Mouse (Mus musculus): Measurements from ENCODE around the gene Ppp1r37. TPM values are rescaled to one million over a fixed set of nuclear protein-coding genes. Genes with fewer than 3 reads are reported as not detected.
"Not testable (repeated sequence)": the region's sequence is repeated elsewhere in the genome, so short reads cannot be mapped to it uniquely, and the experiment has no call there.

The Ppp1r37 gene
- 100 to 1,000 TPM; 116 to 118 TPM for total RNA-seq (2021)
- long read RNA-seq, experiment 1, transcript Ppp1r37-201 (13 exons, 3,816 nt): major isoform, 6 of 24 reads
- long read RNA-seq, experiment 1, partial matches to known transcripts: 3 of 24 reads
- long read RNA-seq, experiment 1, other reads (novel, unspliced or antisense): 15 of 24 reads
- long read RNA-seq, experiment 2, partial matches to known transcripts: 3 of 16 reads
- long read RNA-seq, experiment 2, other reads (novel, unspliced or antisense): 9 of 16 reads

DNA sequence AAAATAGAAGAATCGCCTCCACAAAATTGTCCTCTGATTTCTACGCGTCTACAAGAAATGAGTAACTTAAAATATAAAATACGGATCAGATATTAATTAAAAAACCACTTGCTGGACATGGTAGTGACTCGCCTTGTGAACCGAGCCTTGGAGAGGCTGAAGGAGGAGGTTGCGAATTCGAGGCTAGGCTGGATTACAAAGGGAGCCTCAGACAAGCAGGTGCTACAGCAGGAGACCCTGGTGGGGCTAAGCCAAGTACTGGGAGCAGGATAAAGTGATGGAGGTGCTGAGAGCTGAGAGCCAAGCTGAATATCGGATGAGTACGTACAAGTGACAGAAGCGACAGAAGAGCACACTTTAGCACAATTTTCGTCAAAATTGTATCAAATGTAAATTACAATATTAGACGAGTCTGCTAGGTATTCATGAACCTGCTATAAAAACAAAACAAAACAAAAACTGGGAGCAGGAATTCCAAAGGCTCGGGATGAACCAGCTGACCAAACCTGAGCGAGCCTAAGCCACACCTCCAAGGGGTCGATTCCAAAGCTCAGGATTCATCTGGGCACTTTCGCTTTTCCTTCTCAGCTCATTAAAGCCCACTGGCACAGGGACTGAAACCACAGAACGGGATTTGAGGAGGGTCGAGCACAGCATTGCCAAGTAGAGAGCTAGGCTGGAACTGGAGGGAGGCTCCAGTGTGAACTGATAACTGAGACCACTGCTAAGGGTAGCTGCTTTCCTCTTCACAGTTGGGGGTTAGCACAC lies at the start of gene Ppp1r37:
Ppp1r37 (minus strand) TSS at position 434 of the 768 bp plus-strand sequence.
- TF ChIP-seq CTCF (conservative IDR thresholded peaks at IDR 0.05): no peak
- Histone ChIP-seq H3K27ac (peak within 1 kb of the TSS; percentile 97), H3K4me3 (peak within 1 kb of the TSS; percentile 99)
- no peak for DNase-seq (ENCODE audit: low spot score in 2 of 2)

DNA sequence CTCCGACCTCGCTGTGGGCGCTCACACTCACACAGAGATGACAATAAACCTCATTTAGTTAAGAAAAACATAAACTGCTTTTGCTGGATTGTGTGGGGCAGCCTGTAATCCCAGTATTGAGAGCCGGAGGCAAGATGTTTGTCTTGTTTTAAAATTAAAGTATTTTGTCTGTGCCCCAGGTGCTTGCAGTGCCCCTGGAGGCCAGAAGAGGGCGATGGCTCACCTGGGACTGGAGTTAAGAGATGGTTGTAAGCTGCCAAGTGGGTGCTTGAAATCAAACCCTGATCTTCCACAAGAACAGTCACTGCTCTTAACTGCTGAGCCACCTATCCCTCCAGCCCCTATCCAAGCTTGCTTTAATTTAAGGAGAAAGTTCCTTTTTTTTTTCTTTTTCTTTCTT lies 48.1 kb upstream of the Ppp1r37 start:
- no peak overlapping the region for H3K27ac ChIP-seq
- peak; percentile 54 for TF ChIP-seq CTCF (conservative IDR thresholded peaks at IDR 0.05)
- DNase-seq (ENCODE audit: low spot score in 2 of 2): no peak

DNA sequence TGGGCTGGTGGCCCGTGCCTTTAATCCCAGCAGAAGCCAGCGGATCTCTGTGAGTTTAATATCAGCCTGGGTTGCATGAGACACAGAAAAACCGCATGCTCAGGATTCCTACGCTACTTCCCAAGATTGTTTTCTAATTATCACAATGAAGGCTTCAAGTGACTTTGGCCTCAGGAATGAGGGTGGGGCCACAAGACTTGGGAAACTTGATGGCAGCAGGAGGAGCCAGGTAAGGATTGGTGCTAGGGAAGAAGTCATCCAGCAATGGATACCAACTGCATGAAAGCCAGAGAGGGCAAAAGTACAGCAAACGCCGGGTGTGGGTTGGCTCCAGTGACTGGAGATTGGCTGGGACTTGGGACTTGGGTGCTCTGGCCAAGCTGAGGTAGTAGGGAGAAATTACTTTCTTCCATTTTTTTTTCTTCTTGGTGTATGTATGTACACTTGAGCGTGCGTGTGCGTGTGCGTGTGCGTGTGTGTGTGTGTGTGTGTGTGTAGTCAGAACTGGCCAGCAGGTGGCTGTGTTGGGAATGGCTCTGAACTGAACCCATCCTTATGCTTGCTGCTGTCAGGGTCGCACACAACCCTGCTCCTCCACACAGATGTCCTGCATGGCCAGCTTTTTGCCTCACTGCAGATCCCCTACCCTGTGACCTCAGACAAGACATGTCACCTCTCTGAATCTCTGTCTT lies 46.9 kb upstream of the Ppp1r37 start:
- TF ChIP-seq CTCF (conservative IDR thresholded peaks at IDR 0.05): no peak
- no peak overlapping the region for H3K4me3 ChIP-seq
- no peak for DNase-seq (ENCODE audit: low spot score in 2 of 2)
- H3K27ac ChIP-seq: no peak overlapping the region

More for the DNA sequence above, 48.1 kb upstream of the Ppp1r37 start:
- H3K4me3 ChIP-seq: no peak overlapping the region

DNA sequence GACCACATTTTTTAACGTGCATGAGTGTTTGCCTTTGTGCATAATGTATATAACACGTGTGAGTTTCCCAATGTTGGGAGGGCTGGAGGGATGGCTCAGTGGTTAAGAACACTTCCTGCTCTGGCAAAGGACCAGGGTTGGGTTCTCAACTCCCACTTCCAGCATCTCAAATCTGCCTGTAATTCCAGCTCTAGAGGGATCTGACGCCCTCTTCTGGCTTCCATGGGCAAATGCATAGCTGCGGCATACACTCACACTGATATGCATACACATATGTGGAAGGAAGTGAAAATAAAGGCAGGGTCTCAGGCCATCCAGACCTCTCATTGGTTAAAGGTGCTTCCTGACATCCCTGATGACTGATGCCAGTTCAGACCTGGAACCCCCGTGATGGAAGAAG lies 44.4 kb upstream of the Ppp1r37 start:
- no peak for DNase-seq (ENCODE audit: low spot score in 2 of 2)

DNA sequence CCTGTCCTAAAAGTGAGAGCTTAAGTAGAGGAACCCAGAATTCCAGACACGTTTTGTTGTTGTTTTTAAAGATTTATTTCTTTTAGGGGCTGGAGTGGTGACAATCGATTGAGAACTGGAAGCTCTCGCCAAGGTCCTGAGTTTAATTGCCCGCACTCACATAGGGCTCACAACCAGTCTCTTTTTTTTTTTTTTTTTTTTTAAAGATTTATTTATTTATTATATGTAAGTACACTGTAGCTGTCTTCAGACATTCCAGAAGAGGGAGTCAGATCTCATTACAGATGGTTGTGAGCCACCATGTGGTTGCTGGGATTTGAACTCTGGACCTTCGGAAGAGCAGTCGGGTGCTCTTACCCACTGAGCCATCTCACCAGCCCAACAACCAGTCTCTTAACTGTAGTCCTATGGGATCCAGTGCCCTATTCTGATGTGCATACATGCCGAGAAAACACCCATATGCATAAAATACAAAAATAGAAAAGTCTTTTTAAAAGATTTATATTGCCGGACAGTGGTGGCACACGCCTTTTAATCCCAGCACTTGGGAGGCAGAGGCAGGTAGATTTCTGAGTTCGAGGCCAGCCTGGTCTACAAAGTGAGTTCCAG lies 41.8 kb upstream of the Ppp1r37 start:
- H3K4me3 ChIP-seq: peak overlapping the region; percentile 97
- H3K27ac ChIP-seq: peak overlapping the region; percentile 90
- DNase-seq (ENCODE audit: low spot score in 2 of 2): not testable (repeated sequence)

More for the DNA sequence above, 44.4 kb upstream of the Ppp1r37 start:
- H3K27ac ChIP-seq: no peak overlapping the region
- no peak overlapping the region for H3K4me3 ChIP-seq
- TF ChIP-seq CTCF (conservative IDR thresholded peaks at IDR 0.05): no peak

DNA sequence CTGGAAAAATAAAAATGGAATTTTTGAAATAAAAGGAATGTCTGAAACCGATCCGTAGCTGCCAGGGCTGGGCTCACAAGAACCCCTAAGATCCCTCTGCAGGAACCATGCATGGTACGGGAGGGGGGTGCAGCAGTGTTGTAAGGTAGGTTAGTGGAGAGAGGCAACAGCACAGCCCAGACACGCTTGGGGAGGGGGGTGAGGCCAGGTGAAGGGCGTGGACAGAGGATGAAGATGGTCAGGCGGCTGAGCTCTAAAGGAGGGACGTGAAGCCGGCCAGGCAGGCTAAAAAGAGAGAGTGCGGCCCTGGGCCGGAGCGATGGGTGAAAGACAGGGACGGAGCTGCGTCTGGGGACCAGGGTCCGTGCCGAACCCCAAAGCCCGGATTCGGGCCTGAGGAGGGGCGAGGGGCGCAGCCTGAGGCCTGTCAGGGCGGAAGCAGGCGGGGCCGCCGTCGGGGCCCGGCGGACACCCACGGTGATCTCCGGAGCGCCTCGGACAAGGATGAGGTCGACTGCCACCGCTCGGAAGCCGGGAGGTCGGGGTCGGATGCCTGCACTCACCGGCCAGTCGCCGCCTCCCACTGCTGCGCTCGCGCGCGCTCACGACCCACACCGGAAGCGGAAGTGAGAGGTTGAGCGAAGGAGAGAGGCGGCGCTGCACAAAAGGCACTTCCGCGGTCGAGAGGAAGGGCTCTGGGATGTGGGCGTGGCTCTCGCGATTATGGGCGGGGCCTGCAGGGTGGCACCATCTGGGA lies 41.2 kb upstream of the Ppp1r37 start, which contains the start of gene Clasrp:
Clasrp (minus strand) TSS at position 638 of the 757 bp plus-strand sequence.
- no peak for TF ChIP-seq CTCF (conservative IDR thresholded peaks at IDR 0.05)
- Histone ChIP-seq H3K27ac (peak within 1 kb of the TSS; percentile 90), H3K4me3 (peak within 1 kb of the TSS; percentile 97)
- DNase-seq (ENCODE audit: low spot score in 2 of 2): peak; percentile 94 to 95

DNA sequence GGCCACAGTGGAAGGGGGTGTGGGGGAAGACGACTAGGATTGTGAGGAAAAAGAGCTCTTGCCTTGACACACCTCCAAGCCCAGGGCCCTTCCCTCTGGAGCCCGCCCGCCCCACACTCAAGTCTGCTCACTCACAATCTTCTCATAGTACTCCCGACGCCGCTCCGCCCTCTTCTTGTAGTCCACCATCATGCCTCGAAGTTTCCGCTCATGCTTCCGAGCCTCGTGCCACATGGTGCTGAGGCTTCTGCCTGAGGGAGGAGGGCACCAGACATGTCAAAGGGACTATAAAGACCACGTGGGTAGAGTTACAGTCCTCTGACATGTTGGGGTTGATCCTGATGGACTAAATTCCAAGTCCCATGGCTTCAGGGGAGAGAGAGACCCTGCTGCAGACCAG lies 40.2 kb upstream of the Ppp1r37 start:
- TF ChIP-seq CTCF (conservative IDR thresholded peaks at IDR 0.05): no peak
- peak overlapping the region; percentile 90 for H3K27ac ChIP-seq
- DNase-seq (ENCODE audit: low spot score in 2 of 2): no peak
- peak overlapping the region; percentile 97 for H3K4me3 ChIP-seq

DNA sequence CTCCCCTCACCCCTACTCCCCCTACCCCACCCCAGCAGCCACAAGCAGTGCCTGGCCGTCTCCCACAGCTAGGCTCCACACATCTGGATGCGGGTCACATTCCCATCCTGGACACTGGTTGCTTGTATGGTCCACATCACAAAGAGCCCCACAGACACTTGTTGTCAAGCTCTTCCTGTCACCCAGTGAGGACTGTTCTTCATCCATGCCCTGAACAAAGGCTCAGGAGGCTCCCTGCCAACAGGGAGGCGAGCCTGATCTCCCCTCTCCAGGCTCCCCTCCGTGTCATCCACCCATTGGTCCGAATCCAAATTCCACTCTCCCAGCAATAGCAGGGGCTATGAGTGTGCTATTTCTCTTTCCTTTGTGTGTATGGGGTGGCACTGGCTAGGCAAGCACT lies 37.7 kb upstream of the Ppp1r37 start:
- TF ChIP-seq CTCF (conservative IDR thresholded peaks at IDR 0.05): no peak
- Histone ChIP-seq H3K4me3 (no peak overlapping the region; the same call in 1 of the 2 replicates), H3K27ac (peak overlapping the region; percentile 90)
- DNase-seq (ENCODE audit: low spot score in 2 of 2): peak; percentile 42 to 45

DNA sequence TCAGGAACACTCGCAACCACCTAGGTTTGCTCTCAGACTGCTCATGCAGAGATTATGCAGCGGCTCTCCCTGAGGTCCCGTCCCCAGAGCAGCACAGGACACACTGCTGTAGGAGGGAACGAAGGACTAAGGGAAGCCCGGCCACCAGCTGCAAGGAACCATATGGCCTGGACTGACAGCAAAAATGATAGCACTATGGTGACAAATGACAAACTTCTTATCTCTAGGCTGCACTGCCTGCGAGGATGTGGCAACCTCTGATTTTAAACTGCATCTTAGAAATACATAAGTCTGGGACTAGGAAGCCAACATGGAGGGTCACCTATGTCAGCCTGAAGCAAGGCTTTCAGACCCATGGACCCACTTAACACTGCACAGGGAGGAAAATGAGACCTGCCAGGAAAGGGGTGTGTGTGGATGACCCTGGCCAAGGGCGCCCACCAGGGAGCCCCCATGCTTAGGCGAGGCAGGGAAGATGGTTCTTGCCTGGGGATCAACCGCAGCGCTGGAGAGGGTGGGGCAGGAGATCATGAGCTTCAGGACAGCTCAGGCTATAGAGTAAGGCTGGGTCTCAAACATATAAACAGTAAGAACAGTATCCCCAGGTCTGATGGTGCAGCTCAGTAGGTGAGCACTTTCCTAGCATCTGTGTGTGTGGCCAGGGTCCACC lies 30.3 kb upstream of the Ppp1r37 start:
- DNase-seq (ENCODE audit: low spot score in 2 of 2): no peak
- no peak for TF ChIP-seq CTCF (conservative IDR thresholded peaks at IDR 0.05)
- Histone ChIP-seq H3K4me3 (no peak overlapping the region), H3K27ac (no peak overlapping the region)

DNA sequence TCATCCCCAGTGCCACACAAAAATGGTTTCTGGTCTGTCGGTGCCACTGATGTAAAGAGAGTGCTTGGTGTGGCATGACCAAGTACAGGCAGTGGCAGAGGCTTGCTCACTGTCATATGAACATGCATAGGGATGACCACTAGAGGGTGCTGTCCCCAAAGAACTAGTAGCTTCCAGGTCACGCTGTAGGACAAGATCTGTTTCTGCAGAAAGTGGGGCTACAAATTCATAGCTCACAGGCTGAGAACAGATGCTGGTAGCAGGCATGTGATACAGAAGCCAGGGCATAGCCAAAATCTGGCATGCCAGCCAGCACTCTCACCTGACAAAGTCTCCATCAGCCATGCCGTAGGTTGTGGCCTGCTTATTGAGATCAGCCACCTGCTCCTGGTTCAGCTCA lies 27.0 kb upstream of the Ppp1r37 start:
- TF ChIP-seq CTCF (conservative IDR thresholded peaks at IDR 0.05): peak; percentile 87
- Histone ChIP-seq H3K27ac (peak overlapping the region; percentile 76), H3K4me3 (no peak overlapping the region)
- DNase-seq (ENCODE audit: low spot score in 2 of 2): peak; percentile 82 to 84

DNA sequence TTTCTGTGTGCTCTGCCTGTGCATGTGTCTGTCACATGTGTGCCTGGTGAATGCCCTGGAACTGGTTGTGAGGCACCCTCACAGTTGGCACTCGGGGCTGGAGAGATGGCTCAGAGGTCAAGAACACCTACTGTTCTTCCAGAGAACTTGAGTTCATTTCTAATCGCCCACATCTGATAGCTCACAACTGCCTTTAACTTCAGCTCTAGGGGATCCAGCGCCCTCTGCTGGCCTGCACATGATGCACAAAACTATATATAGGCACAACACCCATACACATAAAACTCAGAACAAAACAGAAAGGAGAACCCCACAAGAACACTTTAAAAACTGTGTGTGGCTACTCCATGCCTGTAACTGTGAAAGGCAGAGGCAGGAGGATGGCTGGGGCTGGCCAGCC lies 26.3 kb upstream of the Ppp1r37 start:
- H3K4me3 ChIP-seq: no peak overlapping the region
- peak in 1 of 2 experiments; percentile 59 for DNase-seq (ENCODE audit: low spot score in 2 of 2)
- H3K27ac ChIP-seq: no peak overlapping the region
- TF ChIP-seq CTCF (conservative IDR thresholded peaks at IDR 0.05): peak; percentile 74

DNA sequence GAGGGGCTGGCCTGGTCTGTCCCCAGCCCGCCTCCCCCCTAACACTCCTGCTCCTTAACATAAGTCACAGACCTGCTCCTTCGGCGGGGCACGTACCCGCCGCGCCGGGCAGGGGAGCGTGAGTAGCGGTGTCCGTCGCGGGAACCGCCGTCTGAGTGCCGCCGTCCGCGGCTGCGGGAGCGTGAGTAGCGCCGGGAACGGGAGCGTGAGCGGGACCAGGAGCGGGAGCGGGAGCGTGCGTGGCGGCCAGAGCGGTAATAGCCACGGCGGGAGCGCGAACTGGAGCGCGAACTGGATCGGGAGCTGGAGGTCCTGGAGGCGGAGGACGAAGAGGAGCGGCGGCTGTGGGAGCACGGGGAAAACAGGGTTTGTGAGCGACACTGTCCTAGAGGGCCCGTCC lies 23.4 kb upstream of the Ppp1r37 start:
- no peak for DNase-seq (ENCODE audit: low spot score in 2 of 2)
- no peak for TF ChIP-seq CTCF (conservative IDR thresholded peaks at IDR 0.05)
- Histone ChIP-seq H3K4me3 (no peak overlapping the region), H3K27ac (no peak overlapping the region)

Measured in layer of hippocampus, adult 2 months (tissue).